Mouse (Mus musculus) midbrain, postnatal 0 days (tissue): ENCODE measurements around the gene Trip12. TPM values are rescaled to one million over a fixed set of nuclear protein-coding genes. Genes with fewer than 3 reads are reported as not detected.

Experiments
- ATAC-seq: fragments of 200-750 bp; cut with Nextera tagmentation; 2 replicates; pipeline ENCODE4 v1.8.0; 2017; ENCODE audit warnings: moderate number of reproducible peaks, mild to moderate bottlenecking, moderate TSS enrichment, moderate library complexity; ENCODE audit not compliant: low FRiP score
- DNase-seq: peaks from one replicate; pipeline ENCODE4 v3.0.0-alpha.2; 2015; ENCODE audit warnings: low spot score
- H3K27ac ChIP-seq: fragments of 300-500 bp; sonication (generic); 2 replicates; pipeline ENCODE4 v1.5.1; 2014; ENCODE audit warnings: low read depth, mild to moderate bottlenecking, low read length, mixed read lengths
- H3K27me3 ChIP-seq: fragments of 300-500 bp; sonication (generic); 2 replicates; pipeline ENCODE4 v1.6.1; 2014; ENCODE audit warnings: low read length, control low read depth, mixed read lengths; ENCODE audit not compliant: insufficient read depth
- H3K36me3 ChIP-seq: fragments of 300-500 bp; sonication (generic); 2 replicates; pipeline ENCODE4 v1.6.1; 2014; ENCODE audit warnings: low read length, control low read depth, mixed read lengths; ENCODE audit not compliant: insufficient read depth
- H3K4me1 ChIP-seq: fragments of 300-500 bp; sonication (generic); 2 replicates; pipeline ENCODE4 v1.6.1; 2014; ENCODE audit warnings: mild to moderate bottlenecking, control low read depth, antibody characterized with exemption, low read length, mixed read lengths; ENCODE audit not compliant: insufficient read depth
- H3K4me2 ChIP-seq: fragments of 300-500 bp; sonication (generic); 2 replicates; pipeline ENCODE4 v1.6.1; 2014; ENCODE audit warnings: low read depth, mild to moderate bottlenecking, low read length, mixed read lengths; ENCODE audit not compliant: poor library complexity, severe bottlenecking
- H3K4me3 ChIP-seq: fragments of 300-500 bp; sonication (generic); 2 replicates; pipeline ENCODE4 v1.5.1; 2014; ENCODE audit warnings: low read depth, mild to moderate bottlenecking, low read length, moderate library complexity
- H3K9ac ChIP-seq: fragments of 300-500 bp; sonication (generic); replicated peaks from 2 replicates; pipeline ENCODE4 v1.6.1; 2014; ENCODE audit warnings: mild to moderate bottlenecking, low read length, moderate library complexity, mixed read lengths; ENCODE audit not compliant: poor library complexity, severe bottlenecking
- H3K9me3 ChIP-seq: fragments of 300-500 bp; sonication (generic); 2 replicates; pipeline ENCODE4 v1.6.1; 2016; ENCODE audit warnings: low read length, control low read depth
- CTCF ChIP-seq: IDR thresholded peaks from 2 replicates; pipeline ENCODE4 v1.5.1; 2016; ENCODE audit warnings: antibody characterized with exemption, mild to moderate bottlenecking
- WGBS: fragments of 180-500 bp; shearing (Covaris S2); extraction: QIAGEN DNeasy Blood & Tissue Kit; methylation state at CpG from one replicate; pipeline ENCODE4 v1.1.7; 2014; 5-methylcytosine and 5-hydroxymethylcytosine counted together
- polyA plus RNA-seq: library from polyadenylated mRNA; unstranded; fragments of >200 nt; fragmentation: Nextera tagmentation; extraction: Ambion mirVana; gene quantifications from 2 replicates; pipeline ENCODE4 v1.2.1, GENCODE M21; 2015
- total RNA-seq: library from RNA; depleted of rRNA; stranded (reverse); fragments of >200 nt; gene quantifications from 2 replicates; pipeline ENCODE4 v1.2.3, GENCODE M21; 2014

Trip12 gene
- total and polyA plus RNA-seq, 2 experiments from 2014 or later, result 37.1 to 120 TPM

- Histone ChIP-seq H3K4me2 (no peak overlapping the region), H3K36me3 (no peaks in the 10 kb centered on the region), H3K9ac (no peak overlapping the region), H3K4me1 (no peaks in the 10 kb centered on the region), H3K27ac (no peak overlapping the region), H3K9me3 (no peaks in the 10 kb centered on the region), H3K27me3 (no peaks in the 10 kb centered on the region), H3K4me3 (no peak overlapping the region)
- TF ChIP-seq CTCF, result no peak
- ATAC-seq (no peak), DNase-seq (no peak)
- 99% methylated on average over 3 of the region's 3 CpGs for WGBS
These were observed 8.0 kb upstream of the Trip12 start for GRCm38 (mm10) chr1:84848335-84848734.

GRCm38 (mm10) chr1:84847698-84848097, 7.4 kb upstream of the Trip12 start:
- H3K36me3 ChIP-seq, result no peaks in the 10 kb centered on the region
- ATAC-seq, result no peak
- no peak overlapping the region for H3K9ac ChIP-seq
- 92% methylated on average over 7 of the region's 7 CpGs for WGBS
- H3K4me2 ChIP-seq, result no peak overlapping the region
- no peak for TF ChIP-seq CTCF
- DNase-seq, result no peak
- no peak overlapping the region for H3K27ac ChIP-seq
- H3K9me3 ChIP-seq, result no peaks in the 10 kb centered on the region
- H3K4me1 ChIP-seq, result no peaks in the 10 kb centered on the region
- no peaks in the 10 kb centered on the region for H3K27me3 ChIP-seq
- H3K4me3 ChIP-seq, result no peak overlapping the region

- no peak for ATAC-seq
These were observed 3.0 kb upstream of the Trip12 start for GRCm38 (mm10) chr1:84843366-84843765.

GRCm38 (mm10) chr1:84841061-84841460, 745 bp upstream of the Trip12 start:
- H3K4me3 ChIP-seq, result peak overlapping the region; percentile 83
- no peaks in the 10 kb centered on the region for H3K9me3 ChIP-seq
- no peaks in the 10 kb centered on the region for H3K4me1 ChIP-seq
- no peaks in the 10 kb centered on the region for H3K27me3 ChIP-seq
- DNase-seq, result no peak
- peak overlapping the region; percentile 76 for H3K4me2 ChIP-seq
- 57% methylated on average over 3 of the region's 3 CpGs for WGBS
- no peak overlapping the region for H3K27ac ChIP-seq
- ATAC-seq, result no peak
- no peak for TF ChIP-seq CTCF
- 0 out of 2 replicates have a peak overlapping the region, but pooled peaks have one; percentile 86 for H3K9ac ChIP-seq
- H3K36me3 ChIP-seq, result no peaks in the 10 kb centered on the region

More at GRCm38 (mm10) chr1:84843366-84843765, 3.0 kb upstream of the Trip12 start:
- Histone ChIP-seq H3K27ac (no peak overlapping the region), H3K4me2 (no peak overlapping the region), H3K9me3 (no peaks in the 10 kb centered on the region), H3K4me1 (no peaks in the 10 kb centered on the region), H3K4me3 (no peak overlapping the region), H3K9ac (no peak overlapping the region), H3K36me3 (no peaks in the 10 kb centered on the region), H3K27me3 (no peaks in the 10 kb centered on the region)
- TF ChIP-seq CTCF, result no peak
- DNase-seq, result no peak
- WGBS, result 95% methylated on average over 2 of the region's 2 CpGs

- ATAC-seq, result peak; percentile 88
- H3K4me3 ChIP-seq, result peak within 1 kb of the TSS; percentile 83
- H3K36me3 ChIP-seq, result no peaks in the 10 kb centered on the region
- WGBS, result under 1% methylated on average over 43 of the region's 54 CpGs
- H3K27me3 ChIP-seq, result no peaks in the 10 kb centered on the region
- H3K4me1 ChIP-seq, result no peaks in the 10 kb centered on the region
- peak; percentile 96 for DNase-seq
- no peaks in the 10 kb centered on the region for H3K9me3 ChIP-seq
- H3K4me2 ChIP-seq, result peak within 1 kb of the TSS; percentile 76
- H3K9ac ChIP-seq, result peak within 1 kb of the TSS; percentile 86
- peak within 1 kb of the TSS; percentile 88 for H3K27ac ChIP-seq
- no peak for TF ChIP-seq CTCF
These were observed 853 bp downstream of the Trip12 start, which contains the start of gene Fbxo36 for GRCm38 (mm10) chr1:84839309-84840017. Fbxo36 (plus strand) TSS chr1:84839841.

GRCm38 (mm10) chr1:84838621-84839151, 1.6 kb downstream of the Trip12 start:
- peak; percentile 82 for DNase-seq
- 2% methylated on average over 41 of the region's 44 CpGs for WGBS
- no peaks in the 10 kb centered on the region for H3K4me1 ChIP-seq

More at GRCm38 (mm10) chr1:84838621-84839151, 1.6 kb downstream of the Trip12 start:
- no peaks in the 10 kb centered on the region for H3K9me3 ChIP-seq
- peak; percentile 72 for ATAC-seq
- no peak for TF ChIP-seq CTCF
- H3K4me2 ChIP-seq, result peak overlapping the region; percentile 76
- peak overlapping the region; percentile 86 for H3K9ac ChIP-seq
- H3K36me3 ChIP-seq, result no peaks in the 10 kb centered on the region
- peak overlapping the region; percentile 88 for H3K27ac ChIP-seq
- H3K4me3 ChIP-seq, result peak overlapping the region; percentile 83
- no peaks in the 10 kb centered on the region for H3K27me3 ChIP-seq
